Mouse (Mus musculus) T-helper 1 cell (primary cell): ENCODE results near the gene Npl.
"Not testable (repeated sequence)": the region's sequence is repeated elsewhere in the genome, so short reads cannot be mapped to it uniquely, and the experiment has no call there.

Experiments
- in situ Hi-C: fragments of 300-600 bp; cut with MboI, MseI; formaldehyde crosslinking; loops from one replicate; pipeline ENCODE4 v1.15.1; 2025; ENCODE audit warnings: high pct_unique_total_duplicates

Npl gene

GRCm38 (mm10) chr1:153545196-153545595 lies 4.6 kb downstream of the Npl start:
- in situ Hi-C loops = no loop called here

- in situ Hi-C loops = no loop called here
Measured at GRCm38 (mm10) chr1:153542726-153543320, 7.0 kb downstream of the Npl start.

GRCm38 (mm10) chr1:153540753-153541152 lies 9.1 kb downstream of the Npl start:
- in situ Hi-C loops = no loop called here

- in situ Hi-C loops = no loop called here
Measured at GRCm38 (mm10) chr1:153539739-153540333, 10.0 kb downstream of the Npl start.

- in situ Hi-C loops = no loop called here
Measured at GRCm38 (mm10) chr1:153535611-153536010, 14.2 kb downstream of the Npl start.

- in situ Hi-C loops = not testable (repeated sequence)
Measured at GRCm38 (mm10) chr1:153532896-153533295, 16.9 kb downstream of the Npl start.

- in situ Hi-C loops = no loop called here
Measured at GRCm38 (mm10) chr1:153532234-153532841, 17.5 kb downstream of the Npl start.

- in situ Hi-C loops = no loop called here
Measured at GRCm38 (mm10) chr1:153531677-153532233, 18.1 kb downstream of the Npl start.

- in situ Hi-C loops = no loop called here
Measured at GRCm38 (mm10) chr1:153522116-153522515, 27.7 kb downstream of the Npl start.

- in situ Hi-C loops = no loop called here
Measured at GRCm38 (mm10) chr1:153515368-153515767, 34.5 kb downstream of the Npl start.

- in situ Hi-C loops = no loop called here
Measured at GRCm38 (mm10) chr1:153510330-153511009, 39.4 kb downstream of the Npl start.

- in situ Hi-C loops = not testable (repeated sequence)
Measured at GRCm38 (mm10) chr1:153509569-153509968, 40.3 kb downstream of the Npl start.

- in situ Hi-C loops = no loop called here
Measured at GRCm38 (mm10) chr1:153509012-153509411, 40.8 kb downstream of the Npl start.

GRCm38 (mm10) chr1:153506266-153506665 lies 43.6 kb downstream of the Npl start:
- in situ Hi-C loops = no loop called here

- in situ Hi-C loops = no loop called here
Measured at GRCm38 (mm10) chr1:153501644-153502321, 48.1 kb downstream of the Npl start.

GRCm38 (mm10) chr1:153500030-153500429 lies 49.8 kb downstream of the Npl start:
- in situ Hi-C loops = no loop called here

- in situ Hi-C loops = loop anchor here (10.0 kb wide), 1 partner anchor 1941 kb away; no protein-coding TSS in a partner anchor
Measured at GRCm38 (mm10) chr1:153496030-153496429, 53.8 kb downstream of the Npl start.

- in situ Hi-C loops = loop anchor here (10.0 kb wide), 1 partner anchor 1939 kb away; no protein-coding TSS in a partner anchor
Measured at GRCm38 (mm10) chr1:153493931-153494330, 55.9 kb downstream of the Npl start.

- in situ Hi-C loops = loop anchor here (10.0 kb wide), 1 partner anchor 1939 kb away; no protein-coding TSS in a partner anchor
Measured at GRCm38 (mm10) chr1:153493338-153493737, 56.5 kb downstream of the Npl start.

- in situ Hi-C loops = loop anchor here (10.0 kb wide), 1 partner anchor 1937 kb away; no protein-coding TSS in a partner anchor
Measured at GRCm38 (mm10) chr1:153491822-153492221, 58.0 kb downstream of the Npl start.

GRCm38 (mm10) chr1:153491345-153491744 lies 58.5 kb downstream of the Npl start:
- in situ Hi-C loops = loop anchor here (10.0 kb wide), 1 partner anchor 1937 kb away; no protein-coding TSS in a partner anchor
